In genomic region chr2:29574187-29574586, GRCm38 (mm10) we compare ENCODE assay signal across 10 mouse cellular contexts. TPM values are rescaled to one million over a fixed set of nuclear protein-coding genes. Genes with fewer than 3 reads are reported as not detected.
DNase-seq lines count a peak whose midpoint lies in the region; ATAC-seq and TF ChIP-seq lines count a peak whose summit lies in the region.
"Had no signal": no experiment of that assay in that cellular context is flagged by ENCODE, and none has a peak within 500 bp of the region (broad histone marks: within the 10 kb centered on the region; RNA-seq: fewer than 3 reads in every experiment).

No protein-coding gene starts in this region.

- no peak overlapping the region for H3K9ac ChIP-seq in midbrain, postnatal 0 days (replicated peaks; ENCODE audit: low read length, poor library complexity, severe bottlenecking)
- H3K9ac ChIP-seq in forebrain, embryonic 13.5 days, result no peak overlapping the region
- no peak overlapping the region for H3K9ac ChIP-seq in midbrain, embryonic 11.5 days (ENCODE audit: low read length)
- H3K9ac ChIP-seq: embryonic facial prominence, embryonic 12.5 days; kidney, embryonic 15.5 days had no signal

- H3K4me2 ChIP-seq in midbrain, postnatal 0 days (ENCODE audit: low read depth, low read length, poor library complexity, severe bottlenecking), result no peak overlapping the region
- H3K4me2 ChIP-seq in forebrain, embryonic 13.5 days, result peak overlapping the region; percentile 10; the same call in 1 of the 2 replicates
- no peak overlapping the region for H3K4me2 ChIP-seq in midbrain, embryonic 11.5 days
- H3K4me2 ChIP-seq: embryonic facial prominence, embryonic 12.5 days; kidney, embryonic 15.5 days had no signal

- no peaks in the 10 kb centered on the region for H3K36me3 ChIP-seq in midbrain, embryonic 10.5 days
- no peaks in the 10 kb centered on the region for H3K36me3 ChIP-seq in midbrain, postnatal 0 days (ENCODE audit: insufficient read depth, low read length)
- H3K36me3 ChIP-seq in forebrain, embryonic 13.5 days (ENCODE audit: poor library complexity, severe bottlenecking), result no peaks in the 10 kb centered on the region
- H3K36me3 ChIP-seq in midbrain, embryonic 11.5 days (ENCODE audit: control insufficient read depth, insufficient read depth, low read length), result no peaks in the 10 kb centered on the region
- H3K36me3 ChIP-seq: embryonic facial prominence, embryonic 12.5 days; G1E; kidney, embryonic 15.5 days had no signal

- H3K27ac ChIP-seq in midbrain, embryonic 10.5 days (replicated peaks), result peak overlapping the region; percentile 71
- H3K27ac ChIP-seq in midbrain, postnatal 0 days (ENCODE audit: low read depth, low read length), result no peak overlapping the region
- no peak overlapping the region for H3K27ac ChIP-seq in forebrain, embryonic 13.5 days
- H3K27ac ChIP-seq in midbrain, embryonic 11.5 days (ENCODE audit: low read depth, low read length), result peak overlapping the region; percentile 74
- H3K27ac ChIP-seq: embryonic facial prominence, embryonic 12.5 days; kidney, embryonic 15.5 days had no signal

- peaks cover 68% of the 10 kb centered on the region for H3K4me1 ChIP-seq in midbrain, embryonic 10.5 days
- H3K4me1 ChIP-seq in midbrain, postnatal 0 days (ENCODE audit: insufficient read depth, low read length), result no peaks in the 10 kb centered on the region; the same call in 1 of the 2 replicates
- peaks cover 22% of the 10 kb centered on the region for H3K4me1 ChIP-seq in forebrain, embryonic 13.5 days
- H3K4me1 ChIP-seq in midbrain, embryonic 11.5 days (ENCODE audit: control insufficient read depth, insufficient read depth, low read length), result peaks cover 32% of the 10 kb centered on the region
- H3K4me1 ChIP-seq: embryonic facial prominence, embryonic 12.5 days; kidney, embryonic 15.5 days had no signal

- 12% methylated on average over 11 of the region's 11 CpGs for WGBS in midbrain, embryonic 10.5 days
- 8% methylated on average over 11 of the region's 11 CpGs for WGBS in midbrain, postnatal 0 days
- WGBS in forebrain, embryonic 13.5 days, result 3% methylated on average over 11 of the region's 11 CpGs
- 7% methylated on average over 11 of the region's 11 CpGs for WGBS in midbrain, embryonic 11.5 days

- H3K27me3 ChIP-seq in midbrain, embryonic 10.5 days (ENCODE audit: low read depth, poor library complexity, severe bottlenecking), result no peaks in the 10 kb centered on the region
- no peaks in the 10 kb centered on the region; the same call in 1 of the 2 replicates for H3K27me3 ChIP-seq in midbrain, postnatal 0 days (ENCODE audit: insufficient read depth, low read length)
- H3K27me3 ChIP-seq in forebrain, embryonic 13.5 days, result peaks cover 9% of the 10 kb centered on the region; the same call in 1 of the 2 replicates
- no peaks in the 10 kb centered on the region for H3K27me3 ChIP-seq in midbrain, embryonic 11.5 days (ENCODE audit: control insufficient read depth, insufficient read depth, low read length)
- H3K27me3 ChIP-seq: embryonic facial prominence, embryonic 12.5 days had no signal

- no peaks in the 10 kb centered on the region for H3K9me3 ChIP-seq in midbrain, embryonic 10.5 days (replicated peaks)
- H3K9me3 ChIP-seq in midbrain, postnatal 0 days (ENCODE audit: low read length), result no peaks in the 10 kb centered on the region
- no peaks in the 10 kb centered on the region for H3K9me3 ChIP-seq in forebrain, embryonic 13.5 days (replicated peaks)
- H3K9me3 ChIP-seq in midbrain, embryonic 11.5 days (ENCODE audit: control insufficient read depth, low read length), result no peaks in the 10 kb centered on the region
- H3K9me3 ChIP-seq: embryonic facial prominence, embryonic 12.5 days; G1E; kidney, embryonic 15.5 days had no signal

- ATAC-seq in midbrain, postnatal 0 days (ENCODE audit: low FRiP score), result no peak
- no peak for ATAC-seq in forebrain, embryonic 13.5 days
- ATAC-seq in midbrain, embryonic 11.5 days (ENCODE audit: low FRiP score), result peak; percentile 61

- TF ChIP-seq CTCF in midbrain, postnatal 0 days (IDR thresholded peaks at IDR 0.05), result no peak

- peak; percentile 61 for DNase-seq in midbrain, embryonic 10.5 days (ENCODE audit: low spot score)
- no peak for DNase-seq in midbrain, postnatal 0 days (ENCODE audit: low spot score)
- DNase-seq in midbrain, embryonic 11.5 days (ENCODE audit: low spot score, missing footprints), result peak; percentile 85
- no peak for DNase-seq in left cerebral cortex, postnatal 10 days (ENCODE audit: extremely low spot score in 1 of 2, low spot score in 2 of 2)
- DNase-seq in cerebellum, adult 9-10 months, result no peak
- DNase-seq in yolk sac, embryonic 10.5 days (ENCODE audit: low spot score), result no peak

- intact Hi-C loops in left cerebral cortex, postnatal 10 days (cut with DNase I), result no loop called here

- H3K4me3 ChIP-seq in midbrain, embryonic 10.5 days, result peak overlapping the region; percentile 26
- H3K4me3 ChIP-seq in midbrain, postnatal 0 days (ENCODE audit: low read depth, low read length), result no peak overlapping the region
- no peak overlapping the region for H3K4me3 ChIP-seq in forebrain, embryonic 13.5 days
- no peak overlapping the region for H3K4me3 ChIP-seq in midbrain, embryonic 11.5 days (ENCODE audit: low read depth, low read length)
- H3K4me3 ChIP-seq: embryonic facial prominence, embryonic 12.5 days; kidney, embryonic 15.5 days had no signal

RNA-seq across cellular contexts. Expression of gene Rapgef1, which starts 45.3 kb away (rescaled TPM):
- 14.4 and 15.4 TPM in 2 replicates for polyA plus RNA-seq in midbrain, embryonic 10.5 days (2016; fragmentation: Nextera tagmentation; extraction: Ambion mirVana)
- total RNA-seq in midbrain, postnatal 0 days (2014; rRNA removed), result 98.7 and 109 TPM in 2 replicates
- polyA plus RNA-seq in midbrain, postnatal 0 days (2015; fragmentation: Nextera tagmentation; extraction: Ambion mirVana), result 15.4 and 16.2 TPM in 2 replicates
- 17.8 and 19.2 TPM in 2 replicates for polyA plus RNA-seq in forebrain, embryonic 13.5 days (2015; fragmentation: Nextera tagmentation; extraction: Ambion mirVana)
- 12.4 and 15.6 TPM in 2 replicates for polyA plus RNA-seq in midbrain, embryonic 11.5 days (2014; fragmentation: Nextera tagmentation; extraction: Ambion mirVana)
- 100 to 1,000 TPM; 126 to 127 TPM for total RNA-seq in left cerebral cortex, postnatal 10 days (2021)

Comparison
In these comparisons a context has a peak if more than half of its experiments do, and no peak if none do; other contexts are left out.
1. DNase-seq: peak in midbrain, embryonic 10.5 days (single experiment) and midbrain, embryonic 11.5 days (single experiment); none in midbrain, postnatal 0 days (single experiment), left cerebral cortex, postnatal 10 days (0 of 2), cerebellum, adult 9-10 months (single experiment) and yolk sac, embryonic 10.5 days (single experiment).
2. H3K27ac ChIP-seq: peak in midbrain, embryonic 10.5 days (single experiment) and midbrain, embryonic 11.5 days (single experiment); none in midbrain, postnatal 0 days (single experiment) and forebrain, embryonic 13.5 days (single experiment).